Mouse (Mus musculus): ENCODE measurements around the gene Phldb1.

DNA sequence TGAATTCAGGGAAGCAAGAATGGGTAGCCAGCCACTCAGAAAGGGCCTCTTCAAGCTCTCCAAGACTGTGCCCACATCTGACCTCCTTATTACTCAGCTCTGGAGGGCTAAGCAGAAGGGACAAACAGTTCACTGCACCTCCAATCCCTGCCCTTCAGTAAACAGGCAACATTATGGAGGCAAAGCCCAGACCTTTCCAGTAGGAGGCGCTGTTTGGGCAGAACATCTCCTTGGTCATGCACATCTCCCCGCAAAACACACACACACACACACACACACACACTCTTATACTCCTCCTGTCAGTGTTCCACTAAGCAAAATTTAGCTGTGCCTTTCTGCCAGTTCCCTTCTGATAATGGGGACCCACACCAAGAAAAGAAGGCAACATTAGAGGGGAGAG lies 25.4 kb downstream of the Phldb1 start:
- TF ChIP-seq POLR2A (IDR thresholded peaks at IDR 0.05; ENCODE audit: borderline replicate concordance, extremely low read depth, insufficient read depth, insufficient read length, poor library complexity, severe bottlenecking) (no peak), CTCF (IDR thresholded peaks at IDR 0.05; ENCODE audit: borderline replicate concordance, extremely low read depth, insufficient read depth, insufficient read length) (peak; percentile 65; the same call in 1 of the 2 replicates)
